Mouse (Mus musculus): ENCODE measurements at regions not wholly inside any gene's neighbourhood (a gene's known extent, or its start where the extent isn't known, plus 50 kb on each side); places are given as distances from the start of the nearest gene placed in this dataset.

- no peak for DNase-seq (ENCODE audit: low read depth, low spot score)
Measured at GRCm38 (mm10) chr3:119958799-119959467, 174.7 kb upstream of the Ptbp2 start.

GRCm38 (mm10) chr3:119957529-119957928 lies 173.3 kb upstream of the Ptbp2 start:
- DNase-seq (ENCODE audit: low read depth, low spot score), result no peak

GRCm38 (mm10) chr3:119955745-119956615 lies 171.7 kb upstream of the Ptbp2 start:
- no peak for DNase-seq (ENCODE audit: low read depth, low spot score)

GRCm38 (mm10) chr3:119950721-119951120 lies 166.5 kb upstream of the Ptbp2 start:
- DNase-seq (ENCODE audit: low read depth, low spot score), result no peak

GRCm38 (mm10) chr3:119950070-119950469 lies 165.8 kb upstream of the Ptbp2 start:
- no peak for DNase-seq (ENCODE audit: low read depth, low spot score)

- no peak for DNase-seq (ENCODE audit: low read depth, low spot score)
Measured at GRCm38 (mm10) chr3:119949620-119950019, 165.4 kb upstream of the Ptbp2 start.

GRCm38 (mm10) chr3:119949041-119949470 lies 164.8 kb upstream of the Ptbp2 start:
- no peak for DNase-seq (ENCODE audit: low read depth, low spot score)

- no peak for DNase-seq (ENCODE audit: low read depth, low spot score)
Measured at GRCm38 (mm10) chr3:119947126-119947525, 162.9 kb upstream of the Ptbp2 start.

GRCm38 (mm10) chr3:119944115-119944514 lies 159.8 kb upstream of the Ptbp2 start:
- DNase-seq (ENCODE audit: low read depth, low spot score), result no peak

GRCm38 (mm10) chr3:119939091-119939490 lies 154.8 kb upstream of the Ptbp2 start:
- DNase-seq (ENCODE audit: low read depth, low spot score), result no peak

GRCm38 (mm10) chr3:119938425-119938824 lies 154.2 kb upstream of the Ptbp2 start:
- no peak for DNase-seq (ENCODE audit: low read depth, low spot score)

- DNase-seq (ENCODE audit: low read depth, low spot score), result no peak
Measured at GRCm38 (mm10) chr3:119936526-119936925, 152.3 kb upstream of the Ptbp2 start.

- no peak for DNase-seq (ENCODE audit: low read depth, low spot score)
Measured at GRCm38 (mm10) chr3:119933049-119933511, 148.8 kb upstream of the Ptbp2 start.

- DNase-seq (ENCODE audit: low read depth, low spot score), result no peak
Measured at GRCm38 (mm10) chr3:119928281-119928680, 144.0 kb upstream of the Ptbp2 start.

- DNase-seq (ENCODE audit: low read depth, low spot score), result no peak
Measured at GRCm38 (mm10) chr3:119919501-119920141, 135.4 kb upstream of the Ptbp2 start.

GRCm38 (mm10) chr3:119915984-119916865 lies 132.0 kb upstream of the Ptbp2 start:
- DNase-seq (ENCODE audit: low read depth, low spot score), result no peak

- DNase-seq (ENCODE audit: low read depth, low spot score), result no peak
Measured at GRCm38 (mm10) chr3:119911532-119911931, 127.3 kb upstream of the Ptbp2 start.

- DNase-seq (ENCODE audit: low read depth, low spot score), result no peak
Measured at GRCm38 (mm10) chr3:119904244-119904643, 120.0 kb upstream of the Ptbp2 start.

- no peak for DNase-seq (ENCODE audit: low read depth, low spot score)
Measured at GRCm38 (mm10) chr3:119895141-119895540, 110.9 kb upstream of the Ptbp2 start.

- no peak for DNase-seq (ENCODE audit: low read depth, low spot score)
Measured at GRCm38 (mm10) chr3:119894035-119894434, 109.8 kb upstream of the Ptbp2 start.
